Mouse (Mus musculus): ENCODE results near the gene Adgrl1.

DNA sequence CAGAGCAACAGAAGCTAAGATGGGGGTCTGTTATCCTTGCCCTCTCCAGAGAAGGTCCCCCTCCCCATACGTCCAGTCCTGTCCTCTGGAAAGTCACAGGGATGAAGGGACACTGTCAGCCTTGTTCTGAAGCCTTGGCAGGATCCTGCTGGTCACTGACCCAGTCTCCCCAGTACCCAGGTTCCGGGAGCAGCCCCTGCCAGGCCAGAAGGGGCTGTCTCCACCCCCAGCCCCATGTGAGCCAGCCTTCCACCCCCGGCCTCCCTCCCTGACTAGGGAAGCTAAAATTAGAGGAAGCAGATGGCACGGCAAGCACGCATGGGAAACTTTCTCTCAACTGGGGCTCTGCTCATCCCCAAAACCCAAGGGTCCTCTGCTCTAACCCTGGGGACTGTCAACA is 16.1 kb downstream of the Adgrl1 start:
- TF ChIP-seq ZC3H11A (IDR thresholded peaks at IDR 0.05; ENCODE audit: borderline replicate concordance, low read depth, low read length) (no peak), HCFC1 (IDR thresholded peaks at IDR 0.05; ENCODE audit: borderline replicate concordance, insufficient read depth, low read length) (no peak), ZNF384 (IDR thresholded peaks at IDR 0.05; ENCODE audit: low read depth, low read length) (no peak), MAFK (IDR thresholded peaks at IDR 0.05; ENCODE audit: insufficient read depth, low read depth, low read length) (no peak), CHD2 (IDR thresholded peaks at IDR 0.05; ENCODE audit: low read depth, low read length) (no peak)
